Comparison of ENCODE assay signal across 8 mouse cellular contexts in genomic region chr7:66247274-66248021, GRCm38 (mm10).
DNase-seq lines count a peak whose midpoint lies in the region; ATAC-seq lines count a peak whose summit lies in the region.

No protein-coding gene starts in this region.

- H3K27ac ChIP-seq in embryonic facial prominence, embryonic 14.5 days (replicated peaks; ENCODE audit: low read depth, low read length), result no peak overlapping the region
- H3K27ac ChIP-seq in hindbrain, embryonic 14.5 days, result peak overlapping the region; percentile 72
- H3K27ac ChIP-seq in limb, embryonic 11.5 days (replicated peaks; ENCODE audit: low read depth, low read length), result no peak overlapping the region
- H3K27ac ChIP-seq in intestine, embryonic 15.5 days, result no peak overlapping the region

- WGBS in embryonic facial prominence, embryonic 14.5 days, result 59% methylated on average over 12 of the region's 12 CpGs
- WGBS in hindbrain, embryonic 14.5 days, result 14% methylated on average over 12 of the region's 12 CpGs
- WGBS in limb, embryonic 11.5 days, result 73% methylated on average over 12 of the region's 12 CpGs
- WGBS in intestine, embryonic 15.5 days, result 77% methylated on average over 12 of the region's 12 CpGs

- H3K9me3 ChIP-seq in embryonic facial prominence, embryonic 14.5 days (ENCODE audit: control insufficient read depth, low read length), result no peaks in the 10 kb centered on the region
- no peaks in the 10 kb centered on the region for H3K9me3 ChIP-seq in hindbrain, embryonic 14.5 days (ENCODE audit: control insufficient read depth, low read length)
- H3K9me3 ChIP-seq in limb, embryonic 11.5 days (ENCODE audit: control insufficient read depth, low read length), result no peaks in the 10 kb centered on the region
- H3K9me3 ChIP-seq in intestine, embryonic 15.5 days, result no peaks in the 10 kb centered on the region

- H3K4me2 ChIP-seq in embryonic facial prominence, embryonic 14.5 days (ENCODE audit: low read depth, low read length), result no peak overlapping the region
- 0 out of 2 replicates have a peak overlapping the region, but pooled peaks have one; percentile 8 for H3K4me2 ChIP-seq in hindbrain, embryonic 14.5 days (replicated peaks)
- no peak overlapping the region for H3K4me2 ChIP-seq in limb, embryonic 11.5 days (ENCODE audit: low read depth, severe bottlenecking)
- H3K4me2 ChIP-seq in intestine, embryonic 15.5 days (replicated peaks), result no peak overlapping the region

- H3K36me3 ChIP-seq in embryonic facial prominence, embryonic 14.5 days (ENCODE audit: control insufficient read depth, insufficient read depth, low read length), result no peaks in the 10 kb centered on the region
- no peaks in the 10 kb centered on the region for H3K36me3 ChIP-seq in hindbrain, embryonic 14.5 days (replicated peaks; ENCODE audit: control insufficient read depth, insufficient read depth)
- H3K36me3 ChIP-seq in limb, embryonic 11.5 days (ENCODE audit: control insufficient read depth, insufficient read depth, low read length), result no peaks in the 10 kb centered on the region
- H3K36me3 ChIP-seq in intestine, embryonic 15.5 days, result no peaks in the 10 kb centered on the region

- no peak overlapping the region for H3K9ac ChIP-seq in embryonic facial prominence, embryonic 14.5 days (ENCODE audit: low read depth, low read length)
- H3K9ac ChIP-seq in hindbrain, embryonic 14.5 days, result peak overlapping the region; percentile 3; the same call in 1 of the 2 replicates
- H3K9ac ChIP-seq in limb, embryonic 11.5 days (ENCODE audit: low read length), result no peak overlapping the region
- H3K9ac ChIP-seq in intestine, embryonic 15.5 days, result no peak overlapping the region

- H3K27me3 ChIP-seq in embryonic facial prominence, embryonic 14.5 days (replicated peaks; ENCODE audit: control insufficient read depth, insufficient read depth, low read length), result no peaks in the 10 kb centered on the region
- H3K27me3 ChIP-seq in hindbrain, embryonic 14.5 days (ENCODE audit: control insufficient read depth, insufficient read depth, low read length), result no peaks in the 10 kb centered on the region
- no peaks in the 10 kb centered on the region for H3K27me3 ChIP-seq in limb, embryonic 11.5 days (ENCODE audit: control insufficient read depth, insufficient read depth, low read length)
- no peaks in the 10 kb centered on the region for H3K27me3 ChIP-seq in intestine, embryonic 15.5 days (replicated peaks)

- no peak for DNase-seq in cerebellum, postnatal 36 days
- DNase-seq in 3T3-L1 (ENCODE audit: low read depth, low spot score), result peak; percentile 85
- DNase-seq in embryonic facial prominence, embryonic 14.5 days (ENCODE audit: low spot score), result peak; percentile 57
- peak; percentile 80 for DNase-seq in hindbrain, embryonic 14.5 days (ENCODE audit: low spot score)
- peak; percentile 38 for DNase-seq in limb, embryonic 11.5 days (ENCODE audit: low spot score)
- peak; percentile 87 for DNase-seq in retina, postnatal 1 day

- no peak overlapping the region for H3K4me3 ChIP-seq in embryonic facial prominence, embryonic 14.5 days (ENCODE audit: low read depth, low read length)
- H3K4me3 ChIP-seq in hindbrain, embryonic 14.5 days (replicated peaks; ENCODE audit: low read length), result no peak overlapping the region
- no peak overlapping the region for H3K4me3 ChIP-seq in limb, embryonic 11.5 days (ENCODE audit: low read depth, low read length)
- no peak overlapping the region for H3K4me3 ChIP-seq in intestine, embryonic 15.5 days (replicated peaks)

- peaks cover 8% of the 10 kb centered on the region for H3K4me1 ChIP-seq in embryonic facial prominence, embryonic 14.5 days (ENCODE audit: control insufficient read depth, insufficient read depth, low read length)
- peaks cover 23% of the 10 kb centered on the region for H3K4me1 ChIP-seq in hindbrain, embryonic 14.5 days (replicated peaks; ENCODE audit: control insufficient read depth, insufficient read depth, low read length)
- H3K4me1 ChIP-seq in limb, embryonic 11.5 days (ENCODE audit: control insufficient read depth, insufficient read depth, low read length), result peaks cover 5% of the 10 kb centered on the region; the same call in 1 of the 2 replicates
- H3K4me1 ChIP-seq in intestine, embryonic 15.5 days (replicated peaks), result 0 out of 2 replicates have a peak, but pooled peaks cover 3% of the 10 kb centered on the region

- 0 out of 2 replicates have a peak, but pooled peaks have one; percentile 27 for ATAC-seq in cerebellum, adult (ENCODE audit: insufficient number of reproducible peaks, low FRiP score, low TSS enrichment)
- peak; percentile 42; the same call in 1 of the 2 replicates for ATAC-seq in embryonic facial prominence, embryonic 14.5 days (ENCODE audit: low read depth)
- peak; percentile 86 for ATAC-seq in hindbrain, embryonic 14.5 days (ENCODE audit: low FRiP score)
- no peak for ATAC-seq in limb, embryonic 11.5 days (ENCODE audit: insufficient number of reproducible peaks, low FRiP score, low TSS enrichment, low read depth)
- no peak for ATAC-seq in intestine, embryonic 15.5 days

Comparison
In these comparisons a context has a peak if more than half of its experiments do, and no peak if none do; other contexts are left out.
1. ATAC-seq: peak in cerebellum, adult (single experiment), embryonic facial prominence, embryonic 14.5 days (single experiment) and hindbrain, embryonic 14.5 days (single experiment); none in limb, embryonic 11.5 days (single experiment) and intestine, embryonic 15.5 days (single experiment).
2. DNase-seq: peak in 3T3-L1 (single experiment), embryonic facial prominence, embryonic 14.5 days (single experiment), hindbrain, embryonic 14.5 days (single experiment), limb, embryonic 11.5 days (single experiment) and retina, postnatal 1 day (single experiment); none in cerebellum, postnatal 36 days (0 of 2).